Mouse (Mus musculus) frontal cortex, adult (tissue): ENCODE data around the gene Iqsec3.

Experiments
- ATAC-seq: cut with Nextera tagmentation; 2 replicates; pipeline ENCODE4 v1.9.2; 2017; ENCODE audit warnings: mild to moderate bottlenecking, moderate library complexity, mixed read lengths; ENCODE audit not compliant: low TSS enrichment

The Iqsec3 gene

DNA sequence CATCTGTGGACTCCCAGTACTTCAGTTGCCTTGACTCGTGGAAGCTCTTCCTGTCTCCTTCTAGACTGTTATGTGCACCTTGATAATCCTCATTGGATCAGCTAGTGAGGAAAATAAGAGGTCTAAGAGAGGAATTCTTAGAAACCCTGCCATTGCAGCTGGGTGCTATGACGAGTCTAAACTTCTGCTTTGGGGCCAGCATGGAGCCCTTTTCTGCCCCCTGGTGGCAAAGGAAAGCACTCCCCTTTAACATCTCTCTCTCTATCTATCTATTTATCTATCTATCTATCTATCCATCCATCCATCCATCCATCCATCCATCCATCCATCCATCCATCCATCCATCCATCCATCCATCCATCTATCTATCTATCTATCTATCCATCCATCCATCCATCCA is 106.9 kb downstream of the Iqsec3 start:
- peak; percentile 58 for ATAC-seq

GRCm38 (mm10) chr6:121363956-121364355 is 109.5 kb downstream of the Iqsec3 start:
- no peak for ATAC-seq

- no peak for ATAC-seq
Observed at GRCm38 (mm10) chr6:121363061-121363460, 110.4 kb downstream of the Iqsec3 start.

- ATAC-seq, result no peak
Observed at GRCm38 (mm10) chr6:121357232-121357631, 116.2 kb downstream of the Iqsec3 start.

DNA sequence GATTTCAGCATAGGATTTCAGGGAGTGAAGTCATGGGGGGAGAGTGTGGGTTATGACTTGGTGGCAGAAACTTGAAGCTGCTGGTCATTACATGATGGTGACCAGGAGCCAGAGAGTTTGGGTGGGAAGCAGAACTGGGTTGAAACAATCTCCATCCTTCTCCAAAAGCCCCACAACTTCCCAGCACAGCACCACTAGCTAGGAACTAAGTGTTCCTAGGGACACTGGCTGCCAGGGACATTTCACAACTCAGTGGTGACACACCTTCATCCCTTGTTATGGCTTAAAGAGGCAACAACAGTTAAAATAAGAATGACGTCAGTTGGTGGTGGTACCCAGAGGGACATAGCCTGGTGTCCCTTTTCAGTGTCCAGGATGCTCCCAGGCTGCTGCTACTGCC is 117.4 kb downstream of the Iqsec3 start:
- no peak for ATAC-seq

DNA sequence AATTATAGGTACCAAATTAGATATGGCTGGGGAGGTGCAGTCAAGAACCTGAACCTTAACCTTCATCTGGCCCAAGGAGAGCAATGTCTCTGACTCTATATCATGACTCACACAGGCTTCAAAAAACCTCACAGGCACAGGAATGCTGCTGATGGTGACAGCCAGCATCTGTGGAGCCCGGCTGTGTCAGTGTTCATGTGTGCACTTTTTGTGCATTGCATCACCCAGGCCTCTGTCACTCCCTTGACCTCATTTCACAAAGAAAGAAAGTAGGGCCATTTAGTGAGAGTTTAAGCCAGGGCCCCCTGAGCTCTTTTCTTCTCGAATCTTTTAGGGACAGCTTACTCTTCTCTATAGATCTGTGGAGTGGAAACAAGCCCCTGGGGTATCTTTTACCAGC is 121.2 kb downstream of the Iqsec3 start:
- ATAC-seq, result no peak

- ATAC-seq, result no peak
Observed at GRCm38 (mm10) chr6:121346428-121346827, 127.0 kb downstream of the Iqsec3 start.

DNA sequence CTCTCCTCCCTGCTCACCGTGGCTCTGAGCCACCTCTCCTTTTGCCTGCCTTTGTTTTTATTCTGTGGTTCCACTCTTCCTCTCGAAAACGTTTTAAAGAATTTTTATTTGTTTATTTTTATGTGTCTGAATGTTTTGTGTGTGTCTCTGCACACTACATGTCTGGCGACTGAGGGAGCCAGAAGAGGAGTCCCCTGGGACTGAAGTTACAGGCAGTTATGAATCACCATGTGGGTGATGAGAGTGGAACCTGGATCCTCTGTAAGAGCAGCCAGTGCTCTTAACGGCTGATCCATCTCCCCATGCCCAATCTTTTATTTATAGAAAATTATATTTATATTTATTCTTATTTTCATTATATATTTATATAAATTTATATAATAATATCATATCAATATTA is 129.1 kb downstream of the Iqsec3 start:
- ATAC-seq, result no peak

DNA sequence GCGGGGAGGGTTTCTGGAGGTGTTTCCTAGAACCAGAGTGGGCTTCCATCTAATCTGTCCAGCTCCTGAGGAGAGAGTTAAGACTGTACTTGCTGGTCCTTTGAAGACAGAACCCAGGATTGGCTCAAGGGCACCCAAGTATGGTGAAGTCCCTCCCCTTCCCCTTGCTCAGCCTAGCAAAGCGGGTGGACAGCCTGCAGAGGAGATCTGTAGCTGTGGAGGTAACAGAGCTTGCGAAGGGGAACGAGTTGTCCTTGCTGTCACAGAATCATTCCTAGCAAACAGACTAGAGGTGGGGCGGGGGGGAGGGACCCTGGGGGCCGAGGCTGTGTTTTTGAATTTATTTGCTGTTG is 129.7 kb downstream of the Iqsec3 start:
- ATAC-seq, result no peak

DNA sequence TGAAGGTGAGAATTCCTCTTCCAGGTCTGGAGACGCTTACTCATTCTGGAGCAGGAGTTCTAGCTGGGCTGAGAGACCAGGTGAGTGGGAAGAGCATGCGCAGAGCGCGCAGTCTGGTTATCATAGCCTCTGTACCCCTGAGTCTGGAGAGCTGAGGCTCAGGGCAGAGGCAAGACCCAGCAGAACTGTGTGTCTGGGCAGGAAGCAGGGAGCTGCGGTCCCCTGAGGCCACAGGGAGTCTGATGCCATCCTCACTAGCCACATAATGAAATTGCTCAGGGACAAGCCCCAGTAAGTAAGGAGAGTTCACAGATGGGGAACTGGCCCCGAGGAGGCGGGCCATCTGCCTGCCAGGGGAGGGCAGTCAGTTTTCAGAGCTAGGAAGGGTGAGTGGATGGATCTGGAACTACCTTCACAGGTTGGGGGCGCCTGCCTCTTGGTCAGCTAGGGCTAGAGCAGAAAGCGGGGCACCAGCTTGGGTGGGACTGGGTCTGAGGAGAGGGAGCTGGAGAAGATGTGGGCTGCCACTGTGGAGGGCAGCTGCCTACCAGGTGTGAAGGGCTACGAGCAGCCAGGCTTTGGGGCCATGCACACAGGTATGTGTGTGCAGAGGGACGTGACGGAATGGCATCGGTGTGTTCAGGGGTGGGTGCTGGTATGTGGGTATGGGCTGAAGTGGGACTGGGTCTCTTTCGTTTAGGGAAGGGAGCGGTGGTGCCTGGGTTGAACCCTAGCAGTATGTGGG is 130.3 kb downstream of the Iqsec3 start, which contains the start of gene Slc6a12:
Gene Slc6a12 (plus strand): TSS at position 51 of the 745 bp plus-strand sequence.
- no peak for ATAC-seq

- ATAC-seq, result no peak
Observed at GRCm38 (mm10) chr6:121341650-121342049, 131.8 kb downstream of the Iqsec3 start.

DNA sequence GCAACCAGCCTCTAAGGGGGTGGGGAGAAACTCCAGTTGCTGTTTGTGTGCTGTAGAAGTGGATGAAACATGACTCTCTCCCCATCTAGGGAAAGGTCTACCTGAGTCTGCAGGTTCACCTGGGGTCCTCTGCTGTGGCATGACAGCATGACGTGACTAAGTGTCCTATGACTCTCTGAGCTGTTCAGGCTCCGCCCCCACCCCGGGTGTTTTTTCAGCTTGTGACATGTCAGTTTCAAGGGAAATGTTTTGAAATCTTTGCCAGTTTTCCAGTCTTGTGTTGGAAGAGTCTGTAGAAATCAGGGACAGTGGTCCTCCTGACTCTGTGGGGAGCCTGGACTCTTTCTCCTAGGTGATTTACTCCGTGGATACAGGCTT is 135.0 kb downstream of the Iqsec3 start:
- ATAC-seq, result no peak

DNA sequence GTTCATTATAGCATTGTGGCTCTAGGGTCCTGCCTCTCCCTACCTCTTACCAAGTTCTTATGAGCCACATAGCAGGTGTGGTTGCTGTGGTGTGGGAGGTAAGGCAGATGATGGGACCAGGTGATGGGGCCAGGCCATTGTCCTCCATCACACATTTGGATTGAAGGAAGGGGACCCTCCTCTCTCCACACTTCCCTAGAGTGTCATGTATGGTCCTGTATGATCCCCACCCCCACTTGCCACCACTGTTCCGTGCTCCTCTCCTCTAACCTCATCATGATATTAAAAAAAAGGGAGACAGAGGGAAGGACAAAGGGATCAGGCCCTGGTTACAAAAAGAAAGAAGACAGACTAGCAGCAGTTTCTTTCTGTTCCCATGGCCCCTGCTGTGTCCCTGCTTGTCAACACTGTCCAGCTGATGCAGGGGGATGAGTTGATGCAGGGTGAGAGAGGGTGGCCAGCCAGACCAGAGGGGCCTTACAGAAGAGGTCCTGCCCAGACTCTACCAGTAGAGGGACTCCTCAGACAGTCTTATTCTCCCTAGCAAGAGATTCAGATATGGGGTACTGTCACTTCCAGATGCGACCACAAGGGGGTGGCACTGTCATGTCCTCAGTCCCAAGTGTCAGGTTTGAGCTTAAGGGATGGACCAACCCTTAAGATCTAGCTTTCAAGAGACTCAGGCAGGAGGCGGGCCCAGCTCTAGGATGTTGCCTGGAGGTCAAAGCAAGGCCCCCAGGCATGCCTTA is 135.5 kb downstream of the Iqsec3 start:
- ATAC-seq, result peak; percentile 95

DNA sequence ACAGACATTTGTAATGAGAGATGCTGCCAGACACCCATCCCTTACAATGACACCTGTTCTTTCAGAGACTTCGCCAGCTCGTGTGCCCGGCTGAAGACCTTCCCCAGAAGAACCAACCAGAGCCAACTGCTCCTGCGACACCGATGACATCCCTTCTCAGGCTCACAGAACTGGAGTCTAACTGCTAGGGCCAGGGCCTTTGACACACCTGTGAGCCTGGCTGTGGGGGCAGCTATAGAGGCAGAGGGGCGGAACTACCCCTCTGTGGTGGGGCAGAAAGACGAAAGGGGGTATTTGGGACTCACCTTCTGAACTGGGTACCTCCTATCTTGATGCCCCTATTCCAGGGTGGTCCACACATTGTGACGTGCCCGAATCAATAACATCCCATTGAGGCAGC is 136.2 kb downstream of the Iqsec3 start:
- no peak for ATAC-seq

GRCm38 (mm10) chr6:121336558-121336957 is 136.9 kb downstream of the Iqsec3 start:
- no peak for ATAC-seq

DNA sequence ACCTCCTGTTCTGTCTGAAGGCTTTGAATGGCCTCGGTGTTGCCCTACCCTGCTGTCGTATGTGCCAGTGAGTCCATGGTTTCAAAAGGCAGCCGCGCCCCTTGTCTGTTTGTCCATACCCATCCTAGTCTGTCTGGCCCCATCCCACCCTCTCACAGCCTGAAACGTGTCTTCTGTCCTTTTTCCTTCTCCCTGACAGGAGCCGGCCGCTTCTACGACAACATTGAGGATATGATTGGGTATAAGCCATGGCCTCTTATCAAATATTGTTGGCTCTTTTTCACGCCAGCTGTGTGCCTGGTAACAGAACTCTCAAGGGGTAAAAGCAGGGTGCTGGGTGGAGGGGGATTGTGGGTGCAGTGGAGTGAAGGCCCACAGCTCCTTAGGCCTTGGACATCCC is 137.6 kb downstream of the Iqsec3 start:
- no peak for ATAC-seq

GRCm38 (mm10) chr6:121329848-121330508 is 143.5 kb downstream of the Iqsec3 start:
- ATAC-seq, result no peak

DNA sequence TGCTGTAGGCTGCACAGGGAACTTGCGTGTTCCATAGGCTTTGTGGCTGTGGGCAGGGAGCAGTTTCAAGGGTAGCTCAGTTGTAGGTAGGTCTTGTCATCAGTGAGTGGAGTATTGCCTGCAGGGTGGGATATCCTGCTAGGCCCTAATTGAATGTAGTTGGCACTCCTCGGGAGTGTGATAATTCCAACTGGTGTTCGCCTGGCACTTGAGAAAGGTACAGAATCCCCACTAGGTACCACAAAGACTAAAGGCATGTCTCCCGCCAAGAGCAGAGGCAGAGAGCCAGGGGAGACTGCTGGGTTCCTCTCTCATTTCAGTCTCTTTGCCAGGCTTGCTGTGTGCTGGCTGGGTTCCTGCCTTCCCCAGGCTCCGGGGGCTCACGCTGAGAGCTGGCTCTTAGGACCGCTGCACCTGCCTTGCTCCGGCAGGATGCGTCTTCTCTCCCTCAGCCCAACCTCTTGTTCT is 145.0 kb downstream of the Iqsec3 start:
- peak; percentile 60 for ATAC-seq

GRCm38 (mm10) chr6:121326486-121327069 is 146.9 kb downstream of the Iqsec3 start:
- ATAC-seq, result no peak

GRCm38 (mm10) chr6:121325740-121326139 is 147.7 kb downstream of the Iqsec3 start:
- no peak for ATAC-seq

GRCm38 (mm10) chr6:121325298-121325697 is 148.2 kb downstream of the Iqsec3 start:
- ATAC-seq, result no peak
